Mouse (Mus musculus): ENCODE measurements around the gene Zfp747. TPM values are rescaled to one million over a fixed set of nuclear protein-coding genes. Genes with fewer than 3 reads are reported as not detected.
A peak's percentile ranks its signal among the peaks of the same experiment; 100 is the strongest.
"Not testable (repeated sequence)": the region's sequence is repeated elsewhere in the genome, so short reads cannot be mapped to it uniquely, and the experiment has no call there.

Zfp747 gene
- not detected in 2 replicates for polyA plus RNA-seq (2012; ENCODE audit: insufficient read depth, insufficient read length, low replicate concordance, missing spikeins)

GRCm38 (mm10) chr7:127375271-127376245 lies at the start of gene Zfp747:
Gene Zfp747, minus strand, starts transcription at chr7:127376050.
- TF ChIP-seq POLR2A (IDR thresholded peaks at IDR 0.05; ENCODE audit: insufficient read depth, low read depth, low read length) (peak; percentile 66), CTCF (IDR thresholded peaks at IDR 0.05; ENCODE audit: insufficient read depth, low read depth, low read length) (peak; percentile 54; the same call in 1 of the 2 replicates)
- not testable (repeated sequence) for H3K4me1 ChIP-seq (ENCODE audit: control insufficient read depth, insufficient read depth, low read length)
- H3K27ac ChIP-seq (ENCODE audit: insufficient read depth, low read depth, low read length): 0 out of 2 replicates have a peak within 1 kb of the TSS, but pooled peaks have one; percentile 54
- peak within 1 kb of the TSS; percentile 85 for H3K4me3 ChIP-seq (ENCODE audit: insufficient read depth, low read depth, low read length)
- WGBS: 1% methylated on average over 49 of the region's 49 CpGs

GRCm38 (mm10) chr7:127425291-127425690 lies 49.4 kb upstream of the Zfp747 start:
- WGBS: 89% methylated on average over 3 of the region's 3 CpGs
- Histone ChIP-seq H3K27ac (ENCODE audit: insufficient read depth, low read depth, low read length) (no peak overlapping the region), H3K4me3 (ENCODE audit: insufficient read depth, low read depth, low read length) (no peak overlapping the region), H3K4me1 (ENCODE audit: control insufficient read depth, insufficient read depth, low read length) (peaks cover 5% of the 10 kb centered on the region)
- TF ChIP-seq CTCF (IDR thresholded peaks at IDR 0.05; ENCODE audit: insufficient read depth, low read depth, low read length) (no peak), POLR2A (IDR thresholded peaks at IDR 0.05; ENCODE audit: insufficient read depth, low read depth, low read length) (no peak)

GRCm38 (mm10) chr7:127422247-127422646 lies 46.4 kb upstream of the Zfp747 start:
- Histone ChIP-seq H3K4me3 (ENCODE audit: insufficient read depth, low read depth, low read length) (peak overlapping the region; percentile 86), H3K27ac (ENCODE audit: insufficient read depth, low read depth, low read length) (no peak overlapping the region), H3K4me1 (ENCODE audit: control insufficient read depth, insufficient read depth, low read length) (peaks cover 5% of the 10 kb centered on the region)
- TF ChIP-seq CTCF (IDR thresholded peaks at IDR 0.05; ENCODE audit: insufficient read depth, low read depth, low read length): no peak
- TF ChIP-seq POLR2A (IDR thresholded peaks at IDR 0.05; ENCODE audit: insufficient read depth, low read depth, low read length): no peak
- WGBS: under 1% methylated on average over 15 of the region's 15 CpGs

DNA sequence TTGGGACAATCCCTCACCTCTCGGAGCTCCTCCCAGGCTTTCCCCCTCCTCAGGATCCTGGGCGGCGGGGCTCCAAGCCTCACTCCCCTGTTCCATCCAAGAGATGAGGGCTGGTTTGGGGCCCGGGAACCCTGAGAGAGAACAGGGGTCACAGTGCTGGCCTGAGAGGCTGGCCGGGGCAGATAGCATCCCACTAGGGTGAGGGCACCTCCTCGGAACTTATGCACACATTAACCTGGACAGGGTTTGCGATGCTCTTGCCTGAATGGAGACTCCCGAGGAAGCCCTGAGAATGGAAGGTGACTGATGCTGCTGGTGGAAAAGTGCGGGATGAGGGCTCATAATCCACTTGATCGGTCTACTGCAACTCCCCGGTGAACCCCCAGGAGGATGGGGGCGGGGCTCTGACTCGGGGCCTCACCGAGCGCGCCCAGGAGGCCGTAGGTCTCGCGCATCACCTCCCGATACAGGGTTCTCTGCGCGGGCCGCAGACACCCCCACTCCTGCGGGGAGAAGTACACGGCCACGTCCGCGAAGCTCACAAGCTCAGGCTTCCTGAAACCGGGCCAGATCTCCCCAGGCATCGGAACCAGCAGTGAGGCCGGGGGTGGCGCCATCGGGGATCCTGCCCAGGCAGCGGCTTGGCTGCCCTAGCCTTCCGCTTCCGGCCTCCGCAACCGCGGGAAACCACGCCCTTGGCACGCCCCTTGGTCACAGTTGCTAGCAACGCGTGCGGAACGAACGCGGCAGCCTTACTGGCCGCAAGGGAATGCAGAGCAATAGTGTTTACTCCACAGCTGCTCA lies 45.7 kb upstream of the Zfp747 start, which contains the start of gene Zfp688:
Gene Zfp688 (minus strand): TSS at position 681 of the 804 bp plus-strand sequence.
- peak within 1 kb of the TSS; percentile 24; the same call in 1 of the 2 replicates for H3K27ac ChIP-seq (ENCODE audit: insufficient read depth, low read depth, low read length)
- H3K4me1 ChIP-seq (ENCODE audit: control insufficient read depth, insufficient read depth, low read length): peaks cover 5% of the 10 kb centered on the region
- TF ChIP-seq CTCF (IDR thresholded peaks at IDR 0.05; ENCODE audit: insufficient read depth, low read depth, low read length): 0 out of 2 replicates have a peak, but pooled peaks have one; percentile 35
- TF ChIP-seq POLR2A (IDR thresholded peaks at IDR 0.05; ENCODE audit: insufficient read depth, low read depth, low read length): peak; percentile 85
- H3K4me3 ChIP-seq (ENCODE audit: insufficient read depth, low read depth, low read length): peak within 1 kb of the TSS; percentile 86
- WGBS: under 1% methylated on average over 48 of the region's 48 CpGs

DNA sequence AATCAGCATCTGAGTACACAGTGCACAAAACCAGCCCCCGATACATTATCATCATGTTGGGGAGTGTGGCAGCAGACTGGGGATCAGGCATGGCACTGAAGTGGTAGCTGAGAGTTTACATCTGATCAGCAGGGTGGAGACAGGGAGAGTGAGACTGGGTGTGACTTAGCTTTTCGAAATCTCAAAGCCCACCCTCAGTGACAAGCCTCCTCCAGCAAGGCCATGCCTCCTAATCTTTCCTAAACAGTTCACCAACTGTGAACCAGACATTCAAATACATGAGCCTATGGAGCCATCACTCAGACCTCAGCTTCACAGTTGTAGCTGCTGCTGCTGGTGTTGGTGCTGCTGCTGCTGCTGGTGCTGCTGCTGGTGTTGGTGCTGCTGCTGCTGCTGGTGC lies 35.6 kb upstream of the Zfp747 start:
- TF ChIP-seq CTCF (IDR thresholded peaks at IDR 0.05; ENCODE audit: insufficient read depth, low read depth, low read length): no peak
- no peak for TF ChIP-seq POLR2A (IDR thresholded peaks at IDR 0.05; ENCODE audit: insufficient read depth, low read depth, low read length)
- H3K4me1 ChIP-seq (ENCODE audit: control insufficient read depth, insufficient read depth, low read length): no peaks in the 10 kb centered on the region
- WGBS: 69% methylated on average over 2 of the region's 2 CpGs
- H3K4me3 ChIP-seq (ENCODE audit: insufficient read depth, low read depth, low read length): no peak overlapping the region
- no peak overlapping the region for H3K27ac ChIP-seq (ENCODE audit: insufficient read depth, low read depth, low read length)

GRCm38 (mm10) chr7:127406002-127406987 lies 30.4 kb upstream of the Zfp747 start, which contains the start of gene Zfp764:
Gene Zfp764, minus strand, starts transcription at chr7:127406822.
- WGBS: 3% methylated on average over 40 of the region's 40 CpGs
- peak within 1 kb of the TSS; percentile 61 for H3K4me3 ChIP-seq (ENCODE audit: insufficient read depth, low read depth, low read length)
- H3K4me1 ChIP-seq (ENCODE audit: control insufficient read depth, insufficient read depth, low read length): not testable (repeated sequence)
- peak within 1 kb of the TSS; percentile 77 for H3K27ac ChIP-seq (ENCODE audit: insufficient read depth, low read depth, low read length)
- TF ChIP-seq CTCF (IDR thresholded peaks at IDR 0.05; ENCODE audit: insufficient read depth, low read depth, low read length): peak; percentile 67; the same call in 1 of the 2 replicates

DNA sequence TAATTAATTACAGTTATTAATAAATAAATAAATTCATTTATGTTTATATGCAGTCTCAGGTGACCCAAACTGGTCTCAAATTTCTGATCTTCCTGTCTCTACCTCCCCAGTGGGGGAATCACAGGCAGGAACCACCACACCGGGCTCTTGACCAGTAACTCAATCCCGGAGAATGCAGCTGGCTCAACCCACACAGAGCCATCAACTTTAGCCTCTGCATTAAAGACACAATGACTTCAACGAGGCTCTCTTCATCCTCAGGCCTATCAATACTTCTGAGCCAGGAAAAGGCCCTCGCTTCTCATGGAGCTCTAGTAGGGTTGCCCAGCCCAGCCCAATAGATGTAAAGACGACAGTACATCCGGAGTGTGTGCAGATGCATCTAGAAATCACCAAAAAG lies 28.3 kb upstream of the Zfp747 start:
- not testable (repeated sequence) for H3K4me3 ChIP-seq (ENCODE audit: insufficient read depth, low read depth, low read length); H3K4me1 ChIP-seq (ENCODE audit: control insufficient read depth, insufficient read depth, low read length); H3K27ac ChIP-seq (ENCODE audit: insufficient read depth, low read depth, low read length)
- WGBS: 95% methylated on average over 6 of the region's 6 CpGs

- H3K4me1 ChIP-seq (ENCODE audit: control insufficient read depth, insufficient read depth, low read length): peaks cover 6% of the 10 kb centered on the region; the same call in 1 of the 2 replicates
- WGBS: 54% methylated on average over 2 of the region's 2 CpGs
- TF ChIP-seq CTCF (IDR thresholded peaks at IDR 0.05; ENCODE audit: insufficient read depth, low read depth, low read length): no peak
- no peak for TF ChIP-seq POLR2A (IDR thresholded peaks at IDR 0.05; ENCODE audit: insufficient read depth, low read depth, low read length)
- no peak overlapping the region for H3K27ac ChIP-seq (ENCODE audit: insufficient read depth, low read depth, low read length)
- no peak overlapping the region for H3K4me3 ChIP-seq (ENCODE audit: insufficient read depth, low read depth, low read length)
Measured at GRCm38 (mm10) chr7:127402980-127403379, 27.1 kb upstream of the Zfp747 start.
